Mouse (Mus musculus) limb, embryonic 12.5 days (tissue): ENCODE data around the gene Golgb1. TPM values are rescaled to one million over a fixed set of nuclear protein-coding genes. Genes with fewer than 3 reads are reported as not detected.

Experiments
- ATAC-seq: fragments of 200-750 bp; cut with Nextera tagmentation; 2 replicates; pipeline ENCODE4 v1.8.0; 2017; ENCODE audit warnings: low read depth, moderate TSS enrichment; ENCODE audit not compliant: insufficient number of reproducible peaks, insufficient read depth, low FRiP score, low TSS enrichment
- H3K27ac ChIP-seq: fragments of 300-500 bp; sonication (generic); 2 replicates; pipeline ENCODE4 v1.5.1; 2016; ENCODE audit warnings: mild to moderate bottlenecking, moderate library complexity
- H3K27me3 ChIP-seq: fragments of 300-500 bp; sonication (generic); 2 replicates; pipeline ENCODE4 v1.6.1; 2016; ENCODE audit warnings: mild to moderate bottlenecking, moderate library complexity
- H3K36me3 ChIP-seq: fragments of 300-500 bp; sonication (generic); 2 replicates; pipeline ENCODE4 v1.6.1; 2016; ENCODE audit warnings: mild to moderate bottlenecking, moderate library complexity
- H3K4me1 ChIP-seq: fragments of 300-500 bp; sonication (generic); replicated peaks from 2 replicates; pipeline ENCODE4 v1.6.1; 2016
- H3K4me2 ChIP-seq: fragments of 300-500 bp; sonication (generic); 2 replicates; pipeline ENCODE4 v1.6.1; 2016; ENCODE audit warnings: mild to moderate bottlenecking, moderate library complexity
- H3K4me3 ChIP-seq: fragments of 300-500 bp; sonication (generic); replicated peaks from 2 replicates; pipeline ENCODE4 v1.5.1; 2016; ENCODE audit warnings: mild to moderate bottlenecking
- H3K9ac ChIP-seq: fragments of 300-500 bp; sonication (generic); replicated peaks from 2 replicates; pipeline ENCODE4 v1.6.1; 2016; ENCODE audit warnings: mild to moderate bottlenecking, moderate library complexity
- H3K9me3 ChIP-seq: fragments of 300-500 bp; sonication (generic); 2 replicates; pipeline ENCODE4 v1.6.1; 2016; ENCODE audit warnings: mild to moderate bottlenecking, moderate library complexity
- WGBS: fragments of 180-500 bp; shearing (Covaris S2); methylation state at CpG from one replicate; pipeline ENCODE4 v1.1.7; 2016; 5-methylcytosine and 5-hydroxymethylcytosine counted together
- polyA plus RNA-seq: library from polyadenylated mRNA; unstranded; fragments of >200 nt; fragmentation: Nextera tagmentation; extraction: Ambion mirVana; gene quantifications from 2 replicates; pipeline ENCODE4 v1.2.1, GENCODE M21; 2016

Gene Golgb1
- polyA plus RNA-seq, 1 experiment from 2014 or later: 91.6 TPM

- H3K27me3 ChIP-seq: no peaks in the 10 kb centered on the region
- H3K9ac ChIP-seq: no peak overlapping the region
- no peak overlapping the region for H3K4me2 ChIP-seq
- no peak for ATAC-seq
- peaks cover 6% of the 10 kb centered on the region for H3K4me1 ChIP-seq
- peaks cover 78% of the 10 kb centered on the region for H3K36me3 ChIP-seq
- no peak overlapping the region for H3K27ac ChIP-seq
- WGBS: 58% methylated on average over 11 of the region's 11 CpGs
- no peaks in the 10 kb centered on the region for H3K9me3 ChIP-seq
- H3K4me3 ChIP-seq: no peak overlapping the region
Observed at GRCm38 (mm10) chr16:36930231-36931136, 55.5 kb downstream of the Golgb1 start.

- Histone ChIP-seq H3K4me2 (no peak overlapping the region), H3K9me3 (no peaks in the 10 kb centered on the region), H3K27me3 (no peaks in the 10 kb centered on the region), H3K4me1 (peaks cover 6% of the 10 kb centered on the region), H3K36me3 (peaks cover 69% of the 10 kb centered on the region), H3K9ac (no peak overlapping the region), H3K4me3 (no peak overlapping the region), H3K27ac (peak overlapping the region; percentile 17; the same call in 1 of the 2 replicates)
- 78% methylated on average over 10 of the region's 10 CpGs for WGBS
- ATAC-seq: no peak
Observed at GRCm38 (mm10) chr16:36931381-36931780, 56.4 kb downstream of the Golgb1 start.

GRCm38 (mm10) chr16:36931976-36932375, 57.0 kb downstream of the Golgb1 start:
- peaks cover 63% of the 10 kb centered on the region for H3K36me3 ChIP-seq
- no peak overlapping the region; the same call in 1 of the 2 replicates for H3K27ac ChIP-seq
- H3K9me3 ChIP-seq: no peaks in the 10 kb centered on the region
- no peak overlapping the region for H3K4me2 ChIP-seq
- H3K27me3 ChIP-seq: no peaks in the 10 kb centered on the region
- H3K4me1 ChIP-seq: peaks cover 6% of the 10 kb centered on the region
- no peak overlapping the region for H3K4me3 ChIP-seq
- ATAC-seq: no peak
- no peak overlapping the region for H3K9ac ChIP-seq
- WGBS: 42% methylated on average over 3 of the region's 3 CpGs

GRCm38 (mm10) chr16:36932546-36932945, 57.6 kb downstream of the Golgb1 start:
- Histone ChIP-seq H3K27ac (no peak overlapping the region), H3K4me2 (no peak overlapping the region), H3K36me3 (peaks cover 58% of the 10 kb centered on the region), H3K9ac (no peak overlapping the region), H3K27me3 (no peaks in the 10 kb centered on the region), H3K4me3 (no peak overlapping the region), H3K9me3 (no peaks in the 10 kb centered on the region), H3K4me1 (peaks cover 6% of the 10 kb centered on the region)
- no peak for ATAC-seq
- 89% methylated on average over 6 of the region's 6 CpGs for WGBS

GRCm38 (mm10) chr16:36934131-36934840, 59.3 kb downstream of the Golgb1 start:
- Histone ChIP-seq H3K27ac (0 out of 2 replicates have a peak overlapping the region, but pooled peaks have one; percentile 18), H3K9me3 (no peaks in the 10 kb centered on the region), H3K4me2 (no peak overlapping the region), H3K36me3 (peaks cover 41% of the 10 kb centered on the region), H3K4me1 (peaks cover 6% of the 10 kb centered on the region), H3K27me3 (no peaks in the 10 kb centered on the region), H3K9ac (no peak overlapping the region), H3K4me3 (no peak overlapping the region)
- 64% methylated on average over 6 of the region's 6 CpGs for WGBS
- no peak for ATAC-seq

- no peak within 1 kb of the TSS for H3K4me3 ChIP-seq
- H3K36me3 ChIP-seq: peaks cover 33% of the 10 kb centered on the region
- H3K9ac ChIP-seq: no peak within 1 kb of the TSS
- peaks cover 6% of the 10 kb centered on the region for H3K4me1 ChIP-seq
- no peak for ATAC-seq
- no peaks in the 10 kb centered on the region for H3K27me3 ChIP-seq
- no peaks in the 10 kb centered on the region for H3K9me3 ChIP-seq
- 79% methylated on average over 7 of the region's 7 CpGs for WGBS
- no peak within 1 kb of the TSS for H3K4me2 ChIP-seq
- H3K27ac ChIP-seq: 0 out of 2 replicates have a peak within 1 kb of the TSS, but pooled peaks have one; percentile 18
Observed at GRCm38 (mm10) chr16:36934841-36935620, 60.1 kb downstream of the Golgb1 start, which contains the start of gene Hcls1. Gene Hcls1 (plus strand): TSS chr16:36934983.

GRCm38 (mm10) chr16:36935814-36936213, 60.9 kb downstream of the Golgb1 start:
- H3K27me3 ChIP-seq: no peaks in the 10 kb centered on the region
- peaks cover 26% of the 10 kb centered on the region for H3K36me3 ChIP-seq
- WGBS: 77% methylated on average over 3 of the region's 3 CpGs
- ATAC-seq: no peak
- H3K4me1 ChIP-seq: peaks cover 6% of the 10 kb centered on the region
- no peak overlapping the region for H3K4me2 ChIP-seq
- no peak overlapping the region for H3K4me3 ChIP-seq
- no peaks in the 10 kb centered on the region for H3K9me3 ChIP-seq
- H3K27ac ChIP-seq: no peak overlapping the region
- H3K9ac ChIP-seq: no peak overlapping the region

- ATAC-seq: no peak
- Histone ChIP-seq H3K9me3 (no peaks in the 10 kb centered on the region), H3K4me2 (no peak overlapping the region), H3K27ac (no peak overlapping the region), H3K27me3 (no peaks in the 10 kb centered on the region), H3K36me3 (no peaks in the 10 kb centered on the region), H3K9ac (no peak overlapping the region), H3K4me3 (no peak overlapping the region), H3K4me1 (no peaks in the 10 kb centered on the region)
- WGBS: 82% methylated on average over 6 of the region's 6 CpGs
Observed at GRCm38 (mm10) chr16:36941137-36941727, 66.3 kb downstream of the Golgb1 start.

- Histone ChIP-seq H3K36me3 (no peaks in the 10 kb centered on the region), H3K4me1 (no peaks in the 10 kb centered on the region), H3K4me3 (no peak overlapping the region), H3K27me3 (no peaks in the 10 kb centered on the region), H3K27ac (no peak overlapping the region), H3K9me3 (no peaks in the 10 kb centered on the region), H3K9ac (no peak overlapping the region), H3K4me2 (no peak overlapping the region)
- no peak for ATAC-seq
- 93% methylated on average over 4 of the region's 4 CpGs for WGBS
Observed at GRCm38 (mm10) chr16:36941895-36942294, 67.0 kb downstream of the Golgb1 start.

GRCm38 (mm10) chr16:36943591-36943990, 68.7 kb downstream of the Golgb1 start:
- Histone ChIP-seq H3K4me2 (no peak overlapping the region), H3K4me1 (no peaks in the 10 kb centered on the region), H3K27ac (no peak overlapping the region), H3K4me3 (no peak overlapping the region), H3K9ac (no peak overlapping the region), H3K9me3 (no peaks in the 10 kb centered on the region), H3K27me3 (no peaks in the 10 kb centered on the region), H3K36me3 (no peaks in the 10 kb centered on the region)
- 90% methylated on average over 3 of the region's 3 CpGs for WGBS
- ATAC-seq: no peak
